Mouse (Mus musculus): ENCODE results near the gene Gm4791. TPM values are rescaled to one million over a fixed set of nuclear protein-coding genes. Genes with fewer than 3 reads are reported as not detected.

Gene Gm4791
- polyA plus RNA-seq, 1 experiment from 2014 or later = not detected

DNA sequence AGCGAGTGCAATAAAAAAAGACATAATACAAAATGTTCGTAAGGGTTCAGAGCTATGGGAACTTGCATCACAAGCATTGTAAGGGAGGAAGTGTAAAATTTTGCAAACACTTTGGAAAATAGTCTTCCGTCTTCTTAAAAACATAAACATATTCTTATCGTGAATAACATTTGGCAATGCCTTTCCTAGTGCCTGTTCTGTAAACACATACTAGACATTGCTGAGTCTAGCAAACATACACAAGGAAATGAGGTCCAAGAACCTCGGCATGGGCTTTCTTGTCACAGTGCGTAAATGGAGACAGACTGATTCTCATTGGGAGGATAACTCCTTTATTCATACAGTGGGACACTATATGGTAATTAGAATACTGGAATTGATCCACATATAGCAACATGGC lies 43.0 kb downstream of the Gm4791 start:
- Histone ChIP-seq H3K4me1 (ENCODE audit: control insufficient read depth, insufficient read depth, low read length) (no peaks in the 10 kb centered on the region), H3K4me2 (replicated peaks; ENCODE audit: low read depth, low read length) (no peak overlapping the region), H3K36me3 (ENCODE audit: control insufficient read depth, insufficient read depth, low read length) (no peaks in the 10 kb centered on the region), H3K27me3 (ENCODE audit: control insufficient read depth, insufficient read depth, low read length) (no peaks in the 10 kb centered on the region), H3K27ac (ENCODE audit: low read length) (no peak overlapping the region), H3K9me3 (ENCODE audit: control insufficient read depth, low read depth, low read length) (no peaks in the 10 kb centered on the region), H3K4me3 (ENCODE audit: low read depth, low read length) (no peak overlapping the region), H3K9ac (replicated peaks; ENCODE audit: low read depth, low read length) (no peak overlapping the region)
- 71% methylated on average over 6 of the region's 6 CpGs for WGBS
- ATAC-seq (ENCODE audit: insufficient number of reproducible peaks, insufficient read depth, low FRiP score, low read depth) = no peak

All from stomach, embryonic 14.5 days (tissue).